Mouse (Mus musculus) MEL (cell line): ENCODE results near the gene Nanos3.

Experiments
- CTCF ChIP-seq, 3 experiments: IDR thresholded peaks in 2 of 3; conservative IDR thresholded peaks in 1 of 3; 2 replicates each; pipeline ENCODE4 v1.5.1; 2011 to 2012; ENCODE audit warnings: low read length in 3 of 3, low read depth in 2 of 3, mild to moderate bottlenecking in 2 of 3, improper control_type of control experiment in 1 of 3, inconsistent platforms in 1 of 3, mixed read lengths in 1 of 3, moderate library complexity in 1 of 3; ENCODE audit not compliant: control insufficient read depth in 1 of 3, insufficient read depth in 1 of 3, poor library complexity in 1 of 3, severe bottlenecking in 1 of 3
- EP300 ChIP-seq, 2 experiments: IDR thresholded peaks; 2 replicates each; pipeline ENCODE4 v1.6.1; 2011; ENCODE audit warnings: improper control_type of control experiment in 2 of 2, low read length in 2 of 2, low read depth in 1 of 2, mild to moderate bottlenecking in 1 of 2
- ETS1 ChIP-seq: IDR thresholded peaks from 2 replicates; pipeline ENCODE4 v1.6.1; 2012; ENCODE audit warnings: low read depth, mild to moderate bottlenecking, inconsistent platforms, low read length, improper control_type of control experiment, moderate library complexity
- HCFC1 ChIP-seq: IDR thresholded peaks from 2 replicates; pipeline ENCODE4 v1.6.1; 2012; ENCODE audit warnings: low read depth, mild to moderate bottlenecking, inconsistent platforms, low read length, improper control_type of control experiment, moderate library complexity
- NRF1 ChIP-seq: IDR thresholded peaks from 2 replicates; pipeline ENCODE4 v1.6.1; 2014; ENCODE audit warnings: low read depth, mild to moderate bottlenecking, inconsistent platforms, low read length, improper control_type of control experiment, moderate library complexity; ENCODE audit not compliant: poor library complexity, insufficient read depth, severe bottlenecking
- POLR2A ChIP-seq, 2 experiments: IDR thresholded peaks; 2 replicates each; pipeline ENCODE4 v1.6.1; 2011 to 2012; ENCODE audit warnings: low read length in 2 of 2, mild to moderate bottlenecking in 2 of 2, control low read depth in 1 of 2, improper control_type of control experiment in 1 of 2, low read depth in 1 of 2, moderate library complexity in 1 of 2; ENCODE audit not compliant: control insufficient read depth in 1 of 2, insufficient read depth in 1 of 2, poor library complexity in 1 of 2
- POLR2AphosphoS2 ChIP-seq: IDR thresholded peaks from 2 replicates; pipeline ENCODE4 v1.6.1; 2011; ENCODE audit warnings: low read length, improper control_type of control experiment
- TBP ChIP-seq: IDR thresholded peaks from 2 replicates; pipeline ENCODE4 v1.8.0; 2011; ENCODE audit warnings: low read depth, low read length, improper control_type of control experiment
- TCF12 ChIP-seq: IDR thresholded peaks from 2 replicates; pipeline ENCODE4 v1.6.1; 2014; ENCODE audit warnings: low read depth, mild to moderate bottlenecking, inconsistent platforms, low read length, improper control_type of control experiment, moderate library complexity
- USF1 ChIP-seq: IDR thresholded peaks from 2 replicates; pipeline ENCODE4 v1.6.1; 2014; ENCODE audit warnings: low read depth, mild to moderate bottlenecking, inconsistent platforms, low read length, improper control_type of control experiment, moderate library complexity

DNA sequence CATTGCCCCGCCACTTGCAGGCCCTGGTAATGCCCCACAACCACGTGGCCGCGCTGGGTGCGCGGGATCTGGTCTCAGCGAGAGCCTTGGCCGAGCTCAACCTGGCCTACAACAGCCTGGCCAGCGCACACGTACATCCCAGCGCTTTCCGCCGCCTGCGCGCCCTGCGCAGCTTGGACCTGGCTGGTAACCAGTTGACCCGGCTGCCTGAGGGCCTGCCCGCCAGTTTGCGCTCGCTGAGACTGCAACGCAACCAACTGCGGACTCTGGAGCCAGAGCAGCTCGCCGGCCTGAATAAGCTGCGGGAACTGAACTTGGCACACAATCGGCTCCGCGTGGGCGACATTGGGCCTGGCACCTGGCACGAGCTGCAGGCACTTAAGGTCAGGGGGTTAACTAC is 54.2 kb downstream of the Nanos3 start:
- no peak for TF ChIP-seq TCF12
- no peak for TF ChIP-seq POLR2A (IDR thresholded peaks at IDR 0.05; ENCODE audit: control insufficient read depth in 1 of 2, insufficient read depth in 1 of 2, low read depth in 1 of 2, low read length in 2 of 2, poor library complexity in 1 of 2)
- no peak for TF ChIP-seq CTCF (IDR thresholded peaks at IDR 0.05 in 2 of 3, conservative IDR thresholded peaks at IDR 0.05 in 1 of 3; ENCODE audit: control insufficient read depth in 1 of 3, insufficient read depth in 1 of 3, low read depth in 2 of 3, low read length in 3 of 3, poor library complexity in 1 of 3, severe bottlenecking in 1 of 3)
- no peak for TF ChIP-seq USF1
- no peak for TF ChIP-seq EP300 (IDR thresholded peaks at IDR 0.05; ENCODE audit: low read depth in 1 of 2, low read length in 2 of 2)
- no peak for TF ChIP-seq TBP
- no peak for TF ChIP-seq POLR2AphosphoS2
- TF ChIP-seq ETS1 = no peak
- no peak for TF ChIP-seq HCFC1
- no peak for TF ChIP-seq NRF1
